Mouse (Mus musculus): ENCODE data around the gene Col23a1. TPM values are rescaled to one million over a fixed set of nuclear protein-coding genes. Genes with fewer than 3 reads are reported as not detected.

The Col23a1 gene
- polyA plus RNA-seq, 1 experiment = 1.5 TPM

- TF ChIP-seq CTCF (IDR thresholded peaks at IDR 0.05; ENCODE audit: extremely low read depth, insufficient read depth, insufficient read length, insufficient replicate concordance) (no peak), POLR2A (IDR thresholded peaks at IDR 0.05; ENCODE audit: low read depth, low read length) (no peak)
- 84% methylated on average over 4 of the region's 4 CpGs for WGBS
These were observed 9.0 kb downstream of the Col23a1 start for GRCm38 (mm10) chr11:51298691-51299090.

DNA sequence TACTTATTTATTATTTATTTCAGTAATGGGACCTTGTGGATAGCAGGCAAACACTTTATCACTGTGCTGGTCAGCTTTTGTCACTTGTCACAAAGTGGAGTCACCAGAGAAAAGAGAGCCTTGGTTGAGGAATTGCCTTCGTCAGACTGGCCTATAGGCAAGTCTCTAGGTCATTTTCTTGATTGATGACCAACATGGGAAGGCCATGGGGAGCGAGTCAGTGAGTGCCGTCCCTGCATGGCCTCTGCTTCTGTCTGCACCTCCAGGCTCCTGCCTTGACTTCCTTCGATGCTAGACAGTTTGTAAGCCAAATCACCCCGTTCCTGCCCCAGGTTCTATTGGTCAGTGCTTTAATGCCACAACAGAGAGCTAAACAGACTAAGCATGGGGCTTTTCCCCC, 12.7 kb downstream of the Col23a1 start:
- DNase-seq (ENCODE audit: low read depth in 1 of 2, low spot score in 2 of 2) = no peak
- no peak for TF ChIP-seq POLR2A (IDR thresholded peaks at IDR 0.05; ENCODE audit: low read depth, low read length)
- TF ChIP-seq CTCF (IDR thresholded peaks at IDR 0.05; ENCODE audit: extremely low read depth, insufficient read depth, insufficient read length, insufficient replicate concordance) = no peak
- Histone ChIP-seq H3K27me3 (ENCODE audit: control insufficient read depth, insufficient read depth, low read length) (no peaks in the 10 kb centered on the region; the same call in 1 of the 2 replicates), H3K36me3 (ENCODE audit: control insufficient read depth, insufficient read depth, low read length) (no peaks in the 10 kb centered on the region), H3K4me3 (ENCODE audit: extremely low read depth, insufficient read depth, insufficient read length) (no peak overlapping the region), H3K4me1 (ENCODE audit: control insufficient read depth, insufficient read depth, insufficient read length) (no peaks in the 10 kb centered on the region), H3K27ac (ENCODE audit: insufficient read depth, low read length) (no peak overlapping the region)
- 84% methylated on average over 5 of the region's 5 CpGs for WGBS

More at GRCm38 (mm10) chr11:51298691-51299090, 9.0 kb downstream of the Col23a1 start:
- Histone ChIP-seq H3K4me3 (ENCODE audit: extremely low read depth, insufficient read depth, insufficient read length) (no peak overlapping the region), H3K27me3 (ENCODE audit: control insufficient read depth, insufficient read depth, low read length) (no peaks in the 10 kb centered on the region), H3K36me3 (ENCODE audit: control insufficient read depth, insufficient read depth, low read length) (no peaks in the 10 kb centered on the region), H3K27ac (ENCODE audit: insufficient read depth, low read length) (no peak overlapping the region), H3K4me1 (ENCODE audit: control insufficient read depth, insufficient read depth, insufficient read length) (no peaks in the 10 kb centered on the region)
- no peak for DNase-seq (ENCODE audit: low read depth in 1 of 2, low spot score in 2 of 2)

- WGBS = 83% methylated on average over 12 of the region's 12 CpGs
These were observed 14.3 kb downstream of the Col23a1 start for GRCm38 (mm10) chr11:51303981-51304553.

DNA sequence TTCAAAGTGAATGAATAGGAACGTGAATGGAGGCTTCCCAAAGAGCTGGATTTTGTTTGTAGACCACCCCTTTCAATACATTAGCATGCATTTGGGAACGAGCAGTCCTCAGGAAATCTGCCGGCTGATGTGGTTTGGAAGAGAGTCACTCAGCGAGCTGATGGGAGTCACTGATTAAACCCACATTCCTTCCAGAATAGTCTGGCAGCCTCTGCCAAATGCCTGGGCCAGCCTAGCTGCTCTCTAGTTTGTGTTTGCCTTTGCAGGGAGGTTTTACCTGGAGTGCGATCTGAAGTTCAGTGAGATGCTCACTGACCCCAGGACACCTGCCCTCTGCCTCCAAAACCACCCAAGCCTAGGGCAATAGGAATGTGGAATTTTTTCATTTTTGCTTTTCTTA, 18.6 kb downstream of the Col23a1 start:
- 75% methylated on average over 5 of the region's 5 CpGs for WGBS
- no peak overlapping the region for H3K27ac ChIP-seq (ENCODE audit: insufficient read depth, low read length)
- no peak for DNase-seq (ENCODE audit: low read depth in 1 of 2, low spot score in 2 of 2)
- no peaks in the 10 kb centered on the region; the same call in 1 of the 2 replicates for H3K27me3 ChIP-seq (ENCODE audit: control insufficient read depth, insufficient read depth, low read length)
- TF ChIP-seq CTCF (IDR thresholded peaks at IDR 0.05; ENCODE audit: extremely low read depth, insufficient read depth, insufficient read length, insufficient replicate concordance) (no peak), POLR2A (IDR thresholded peaks at IDR 0.05; ENCODE audit: low read depth, low read length) (no peak)
- no peaks in the 10 kb centered on the region for H3K36me3 ChIP-seq (ENCODE audit: control insufficient read depth, insufficient read depth, low read length)
- no peaks in the 10 kb centered on the region for H3K4me1 ChIP-seq (ENCODE audit: control insufficient read depth, insufficient read depth, insufficient read length)
- H3K4me3 ChIP-seq (ENCODE audit: extremely low read depth, insufficient read depth, insufficient read length) = no peak overlapping the region

More at GRCm38 (mm10) chr11:51303981-51304553, 14.3 kb downstream of the Col23a1 start:
- no peak for DNase-seq (ENCODE audit: low read depth in 1 of 2, low spot score in 2 of 2)
- Histone ChIP-seq H3K36me3 (ENCODE audit: control insufficient read depth, insufficient read depth, low read length) (no peaks in the 10 kb centered on the region), H3K4me3 (ENCODE audit: extremely low read depth, insufficient read depth, insufficient read length) (no peak overlapping the region), H3K27me3 (ENCODE audit: control insufficient read depth, insufficient read depth, low read length) (no peaks in the 10 kb centered on the region; the same call in 1 of the 2 replicates), H3K4me1 (ENCODE audit: control insufficient read depth, insufficient read depth, insufficient read length) (no peaks in the 10 kb centered on the region), H3K27ac (ENCODE audit: insufficient read depth, low read length) (no peak overlapping the region)
- TF ChIP-seq CTCF (IDR thresholded peaks at IDR 0.05; ENCODE audit: extremely low read depth, insufficient read depth, insufficient read length, insufficient replicate concordance) = no peak
- TF ChIP-seq POLR2A (IDR thresholded peaks at IDR 0.05; ENCODE audit: low read depth, low read length) = no peak

GRCm38 (mm10) chr11:51311846-51312245, 22.1 kb downstream of the Col23a1 start:
- DNase-seq (ENCODE audit: low read depth in 1 of 2, low spot score in 2 of 2) = no peak
- Histone ChIP-seq H3K36me3 (ENCODE audit: control insufficient read depth, insufficient read depth, low read length) (no peaks in the 10 kb centered on the region), H3K4me1 (ENCODE audit: control insufficient read depth, insufficient read depth, insufficient read length) (no peaks in the 10 kb centered on the region), H3K27ac (ENCODE audit: insufficient read depth, low read length) (no peak overlapping the region), H3K4me3 (ENCODE audit: extremely low read depth, insufficient read depth, insufficient read length) (no peak overlapping the region), H3K27me3 (ENCODE audit: control insufficient read depth, insufficient read depth, low read length) (no peaks in the 10 kb centered on the region)
- no peak for TF ChIP-seq CTCF (IDR thresholded peaks at IDR 0.05; ENCODE audit: extremely low read depth, insufficient read depth, insufficient read length, insufficient replicate concordance)
- no peak for TF ChIP-seq POLR2A (IDR thresholded peaks at IDR 0.05; ENCODE audit: low read depth, low read length)
- 86% methylated on average over 8 of the region's 8 CpGs for WGBS

DNA sequence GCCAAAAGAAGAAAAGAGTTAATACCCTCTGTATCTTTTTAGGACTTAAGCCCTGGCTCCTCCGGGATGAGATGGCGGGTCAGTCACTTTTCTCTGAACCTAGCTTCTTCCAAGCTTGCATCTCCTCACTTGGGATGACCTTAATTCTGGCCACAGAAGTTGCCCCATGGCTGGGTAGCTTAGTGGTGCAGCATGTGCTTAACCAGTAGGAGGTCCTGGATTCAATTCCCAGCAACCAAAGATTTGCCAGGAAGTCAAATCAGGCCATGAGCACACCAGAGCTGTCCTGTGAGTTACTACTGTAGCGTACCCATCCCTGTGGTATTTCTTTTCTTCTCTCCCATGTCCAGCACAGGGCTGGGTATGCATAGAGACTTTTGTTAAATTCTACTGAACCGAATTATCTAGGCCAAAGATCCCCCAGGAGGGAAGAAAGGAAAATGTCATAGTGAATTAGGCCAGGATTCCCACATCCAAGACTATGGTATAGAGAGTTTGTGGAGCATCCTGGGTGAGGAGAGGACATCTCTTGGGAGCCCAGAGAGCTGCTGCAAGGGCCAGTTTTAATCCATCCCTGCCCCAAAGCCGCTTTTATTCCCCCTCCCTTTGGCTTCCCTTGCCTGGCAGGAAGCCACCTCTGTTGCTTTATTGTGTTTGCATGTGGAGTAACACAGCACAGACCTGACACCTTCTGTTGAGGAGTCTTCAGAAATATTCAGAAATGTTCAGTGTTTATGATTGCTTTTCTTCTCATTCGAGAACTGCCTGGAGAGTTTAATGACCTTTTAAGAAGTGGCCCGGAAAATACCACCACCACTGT, 26.5 kb downstream of the Col23a1 start:
- no peaks in the 10 kb centered on the region for H3K36me3 ChIP-seq (ENCODE audit: control insufficient read depth, insufficient read depth, low read length)
- DNase-seq (ENCODE audit: low read depth in 1 of 2, low spot score in 2 of 2) = no peak
- WGBS = 87% methylated on average over 7 of the region's 7 CpGs
- TF ChIP-seq POLR2A (IDR thresholded peaks at IDR 0.05; ENCODE audit: low read depth, low read length) (no peak), CTCF (IDR thresholded peaks at IDR 0.05; ENCODE audit: extremely low read depth, insufficient read depth, insufficient read length, insufficient replicate concordance) (no peak)
- no peak overlapping the region for H3K27ac ChIP-seq (ENCODE audit: insufficient read depth, low read length)
- no peaks in the 10 kb centered on the region for H3K4me1 ChIP-seq (ENCODE audit: control insufficient read depth, insufficient read depth, insufficient read length)
- H3K27me3 ChIP-seq (ENCODE audit: control insufficient read depth, insufficient read depth, low read length) = no peaks in the 10 kb centered on the region
- H3K4me3 ChIP-seq (ENCODE audit: extremely low read depth, insufficient read depth, insufficient read length) = no peak overlapping the region

DNA sequence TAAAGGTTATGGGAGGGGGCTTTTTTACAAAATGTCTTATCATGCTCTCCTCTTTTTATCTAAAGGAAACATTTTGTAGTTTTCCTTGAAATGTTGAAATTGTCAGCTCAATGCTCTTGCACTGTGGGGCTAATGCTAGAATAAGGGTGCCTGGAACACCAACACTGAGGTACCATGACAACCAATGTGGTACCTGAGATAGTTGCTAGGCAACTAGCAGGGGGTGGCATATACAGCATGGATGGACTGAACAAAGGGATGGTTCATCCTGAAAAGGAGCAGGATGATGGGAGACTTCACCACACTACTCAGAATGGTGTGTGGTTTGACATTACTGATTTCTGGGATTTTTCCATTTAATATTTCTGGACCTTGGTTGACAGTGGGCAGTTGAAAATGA, 30.9 kb downstream of the Col23a1 start:
- H3K4me3 ChIP-seq (ENCODE audit: extremely low read depth, insufficient read depth, insufficient read length) = no peak overlapping the region
- H3K4me1 ChIP-seq (ENCODE audit: control insufficient read depth, insufficient read depth, insufficient read length) = no peaks in the 10 kb centered on the region
- no peak for DNase-seq (ENCODE audit: low read depth in 1 of 2, low spot score in 2 of 2)
- TF ChIP-seq CTCF (IDR thresholded peaks at IDR 0.05; ENCODE audit: extremely low read depth, insufficient read depth, insufficient read length, insufficient replicate concordance) = no peak
- H3K27ac ChIP-seq (ENCODE audit: insufficient read depth, low read length) = no peak overlapping the region
- no peaks in the 10 kb centered on the region for H3K36me3 ChIP-seq (ENCODE audit: control insufficient read depth, insufficient read depth, low read length)
- no peaks in the 10 kb centered on the region for H3K27me3 ChIP-seq (ENCODE audit: control insufficient read depth, insufficient read depth, low read length)
